Mouse (Mus musculus) intestine, postnatal 0 days (tissue): ENCODE results near the gene Mogs. TPM values are rescaled to one million over a fixed set of nuclear protein-coding genes. Genes with fewer than 3 reads are reported as not detected.

ENCODE experiments used
- ATAC-seq: fragments of 200-750 bp; cut with Nextera tagmentation; 2 replicates; pipeline ENCODE4 v1.8.0; 2017; ENCODE audit warnings: mild to moderate bottlenecking, moderate TSS enrichment, moderate library complexity
- H3K27ac ChIP-seq: fragments of 300-500 bp; sonication (generic); 2 replicates; pipeline ENCODE4 v1.5.1; 2014; ENCODE audit warnings: mild to moderate bottlenecking, low read depth, low read length, moderate library complexity
- H3K27me3 ChIP-seq: fragments of 300-500 bp; sonication (generic); replicated peaks from 2 replicates; pipeline ENCODE4 v1.6.1; 2014; ENCODE audit warnings: low read length, mixed read lengths; ENCODE audit not compliant: control insufficient read depth, insufficient read depth
- H3K36me3 ChIP-seq: fragments of 300-500 bp; sonication (generic); 2 replicates; pipeline ENCODE4 v1.6.1; 2014; ENCODE audit warnings: mild to moderate bottlenecking, moderate library complexity; ENCODE audit not compliant: control insufficient read depth, insufficient read depth
- H3K4me1 ChIP-seq: fragments of 300-500 bp; sonication (generic); replicated peaks from 2 replicates; pipeline ENCODE4 v1.6.1; 2014; ENCODE audit warnings: antibody characterized with exemption, low read length, mixed read lengths; ENCODE audit not compliant: control insufficient read depth, insufficient read depth
- H3K4me2 ChIP-seq: fragments of 300-500 bp; sonication (generic); replicated peaks from 2 replicates; pipeline ENCODE4 v1.6.1; 2014; ENCODE audit warnings: low read depth, mild to moderate bottlenecking, moderate library complexity
- H3K4me3 ChIP-seq: fragments of 300-500 bp; sonication (generic); 2 replicates; pipeline ENCODE4 v1.5.1; 2014; ENCODE audit warnings: low read depth, low read length
- H3K9ac ChIP-seq: fragments of 300-500 bp; sonication (generic); 2 replicates; pipeline ENCODE4 v1.6.1; 2014; ENCODE audit warnings: mild to moderate bottlenecking, low read depth, low read length
- H3K9me3 ChIP-seq: fragments of 300-500 bp; sonication (generic); 2 replicates; pipeline ENCODE4 v1.6.1; 2016; ENCODE audit warnings: mixed run types; ENCODE audit not compliant: control insufficient read depth
- CTCF ChIP-seq: sonication (generic); IDR thresholded peaks from 2 replicates; pipeline ENCODE4 v1.5.1; 2016; ENCODE audit warnings: low read depth, mild to moderate bottlenecking, control low read depth, antibody characterized with exemption, moderate library complexity
- WGBS: fragments of 180-500 bp; shearing (Covaris S2); extraction: QIAGEN DNeasy Blood & Tissue Kit; methylation state at CpG from one replicate; pipeline ENCODE4 v1.1.7; 2014; 5-methylcytosine and 5-hydroxymethylcytosine counted together
- polyA plus RNA-seq: library from polyadenylated mRNA; unstranded; fragments of >200 nt; fragmentation: Nextera tagmentation; extraction: Ambion mirVana; gene quantifications from 2 replicates; pipeline ENCODE4 v1.2.1, GENCODE M21; 2015

The Mogs gene
- polyA plus RNA-seq, 1 experiment from 2014 or later, result 20.9 TPM

DNA sequence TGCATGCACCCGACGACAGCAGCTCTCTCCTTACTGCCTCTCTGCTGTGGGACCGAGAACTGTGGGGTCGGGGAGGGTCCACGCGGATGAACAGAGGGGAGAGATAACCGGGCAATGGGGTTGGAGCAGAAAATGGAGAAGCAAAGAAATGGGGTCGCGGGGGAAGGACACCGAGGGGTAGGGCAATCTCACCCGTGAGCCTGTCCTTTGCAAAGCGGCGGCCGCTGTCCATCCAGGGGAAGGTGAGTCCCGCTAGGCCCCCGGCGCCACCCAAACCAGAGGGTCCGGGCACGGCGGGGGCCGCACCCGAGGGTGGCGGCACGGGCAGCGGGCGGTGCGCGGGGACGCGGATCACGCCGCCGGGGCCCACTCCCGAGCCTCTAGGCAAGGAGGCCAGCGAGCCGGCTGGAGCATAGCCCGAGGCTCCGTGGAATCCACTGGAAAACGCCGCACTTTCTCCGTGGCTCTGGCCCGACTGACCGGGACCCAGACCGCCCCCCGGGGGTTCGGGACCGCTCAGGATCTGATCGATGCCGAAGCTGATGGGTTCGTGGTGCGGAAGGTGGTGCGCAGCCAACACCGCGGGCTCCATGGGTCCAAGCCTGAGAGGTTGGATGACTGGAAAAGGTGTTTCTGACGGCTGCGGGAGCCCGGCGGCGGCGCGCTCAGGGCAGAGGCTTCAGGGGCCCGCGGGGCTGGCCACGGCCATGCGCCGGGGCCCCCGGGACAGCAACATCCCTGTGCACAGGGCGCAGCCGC lies 45.6 kb upstream of the Mogs start:
- Histone ChIP-seq H3K4me2 (peak overlapping the region; percentile 63), H3K9ac (no peak overlapping the region), H3K27me3 (peaks cover 91% of the 10 kb centered on the region), H3K4me1 (no peaks in the 10 kb centered on the region; the same call in 1 of the 2 replicates), H3K27ac (no peak overlapping the region), H3K4me3 (peak overlapping the region; percentile 39), H3K36me3 (no peaks in the 10 kb centered on the region; the same call in 1 of the 2 replicates), H3K9me3 (no peaks in the 10 kb centered on the region)
- TF ChIP-seq CTCF, result no peak
- under 1% methylated on average over 55 of the region's 69 CpGs for WGBS
- ATAC-seq, result no peak

DNA sequence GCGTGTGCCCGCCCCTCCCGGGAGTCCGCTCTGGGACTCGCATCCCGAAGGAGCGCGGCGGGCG lies 45.2 kb upstream of the Mogs start, which contains the start of gene Tlx2:
Gene Tlx2 (minus strand): TSS at position 47 of the 64 bp plus-strand sequence.
- Histone ChIP-seq H3K9me3 (no peaks in the 10 kb centered on the region), H3K27ac (no peak within 1 kb of the TSS), H3K9ac (no peak within 1 kb of the TSS), H3K27me3 (peaks cover 91% of the 10 kb centered on the region), H3K4me2 (peak within 1 kb of the TSS; percentile 63), H3K4me1 (no peaks in the 10 kb centered on the region; the same call in 1 of the 2 replicates), H3K4me3 (peak within 1 kb of the TSS; percentile 39), H3K36me3 (no peaks in the 10 kb centered on the region; the same call in 1 of the 2 replicates)
- 1% methylated on average over 10 of the region's 10 CpGs for WGBS
- TF ChIP-seq CTCF, result no peak
- ATAC-seq, result no peak

GRCm38 (mm10) chr6:83070311-83071219 lies 44.7 kb upstream of the Mogs start:
- Histone ChIP-seq H3K4me2 (peak overlapping the region; percentile 63), H3K27me3 (peaks cover 91% of the 10 kb centered on the region), H3K27ac (no peak overlapping the region), H3K4me3 (peak overlapping the region; percentile 39), H3K36me3 (no peaks in the 10 kb centered on the region; the same call in 1 of the 2 replicates), H3K9me3 (no peaks in the 10 kb centered on the region), H3K9ac (no peak overlapping the region), H3K4me1 (no peaks in the 10 kb centered on the region; the same call in 1 of the 2 replicates)
- peak; percentile 7; the same call in 1 of the 2 replicates for ATAC-seq
- no peak for TF ChIP-seq CTCF
- under 1% methylated on average over 57 of the region's 58 CpGs for WGBS

GRCm38 (mm10) chr6:83071220-83071619 lies 44.1 kb upstream of the Mogs start:
- H3K4me3 ChIP-seq, result peak overlapping the region; percentile 23; the same call in 1 of the 2 replicates

DNA sequence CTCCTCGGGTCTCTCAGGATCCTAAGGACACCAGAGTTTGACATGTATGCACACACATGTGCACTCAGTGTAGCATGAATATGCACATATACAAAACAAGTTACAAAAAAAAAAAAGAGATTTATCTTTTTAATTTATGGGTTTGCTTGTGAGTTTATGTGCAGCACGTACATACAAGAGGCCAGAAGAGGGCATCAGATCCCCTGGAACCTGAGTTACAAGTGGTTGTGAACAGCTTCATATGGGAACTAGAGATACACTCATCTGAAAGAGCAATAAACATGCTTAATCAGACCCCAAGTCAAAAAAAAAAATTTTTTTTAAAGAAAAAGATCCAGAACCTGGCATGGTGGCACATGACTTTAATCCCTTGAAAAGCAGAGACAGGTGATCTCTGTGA lies 40.3 kb upstream of the Mogs start:
- TF ChIP-seq CTCF, result peak; percentile 53
- H3K9ac ChIP-seq, result no peak overlapping the region
- H3K36me3 ChIP-seq, result no peaks in the 10 kb centered on the region; the same call in 1 of the 2 replicates
- WGBS, result 15% methylated on average over 2 of the region's 2 CpGs
- no peak for ATAC-seq
- no peak overlapping the region for H3K4me2 ChIP-seq
- H3K27ac ChIP-seq, result no peak overlapping the region
- H3K27me3 ChIP-seq, result peaks cover 64% of the 10 kb centered on the region
- H3K9me3 ChIP-seq, result no peaks in the 10 kb centered on the region
- H3K4me3 ChIP-seq, result no peak overlapping the region
- H3K4me1 ChIP-seq, result peaks cover 3% of the 10 kb centered on the region; the same call in 1 of the 2 replicates

More at GRCm38 (mm10) chr6:83071220-83071619, 44.1 kb upstream of the Mogs start:
- Histone ChIP-seq H3K27me3 (peaks cover 91% of the 10 kb centered on the region), H3K9ac (no peak overlapping the region), H3K36me3 (no peaks in the 10 kb centered on the region; the same call in 1 of the 2 replicates), H3K4me2 (0 out of 2 replicates have a peak overlapping the region, but pooled peaks have one; percentile 21), H3K9me3 (no peaks in the 10 kb centered on the region), H3K27ac (no peak overlapping the region), H3K4me1 (no peaks in the 10 kb centered on the region; the same call in 1 of the 2 replicates)
- TF ChIP-seq CTCF, result no peak
- no peak for ATAC-seq
- 1% methylated on average over 23 of the region's 24 CpGs for WGBS
